Mouse (Mus musculus) embryonic fibroblast, embryonic 13.5 days (primary cell): ENCODE measurements at regions not wholly inside any gene's neighbourhood (a gene's known extent, or its start where the extent isn't known, plus 50 kb on each side); places are given as distances from the start of the nearest gene placed in this dataset.

Source experiments
- CTCF ChIP-seq: IDR thresholded peaks from 2 replicates; pipeline ENCODE4 v1.5.1; 2011; ENCODE audit warnings: mild to moderate bottlenecking, control low read depth, low read length, moderate library complexity, borderline replicate concordance; ENCODE audit not compliant: insufficient read depth
- POLR2A ChIP-seq: IDR thresholded peaks from 2 replicates; pipeline ENCODE4 v1.6.1; 2011; ENCODE audit warnings: low read depth, mild to moderate bottlenecking, control low read depth, low read length, moderate library complexity

- TF ChIP-seq POLR2A: no peak
- no peak for TF ChIP-seq CTCF
Observed at GRCm38 (mm10) chr12:9338801-9339231, 231.1 kb upstream of the Osr1 start.
